Mouse (Mus musculus) erythroid progenitor cell, adult 5-6 weeks (primary cell): ENCODE measurements around the gene Klk7. TPM values are rescaled to one million over a fixed set of nuclear protein-coding genes. Genes with fewer than 3 reads are reported as not detected.

Experiments
- total RNA-seq, 2 experiments: library from RNA; stranded (forward) in 1 of 2; stranded (reverse) in 1 of 2; fragments of 150-400 nt in 1 of 2; fragments of 186-747, 209-891 nt in 1 of 2; gene quantifications; 2 replicates each; pipeline versions ENCODE4 v1.2.3 to v1.2.4; 2015 to 2017; ENCODE audit warnings: low replicate concordance in 2 of 2

The Klk7 gene
- total RNA-seq, 2 experiments from 2014 or later, result not detected

Other genes with a start within 250 kb of the Klk7 start
- not detected in 2 replicates for gene Zfp658, start 249.0 kb upstream of the Klk7 start, total RNA-seq (2015; ENCODE audit: low replicate concordance)
- 0.51 and 0.91 TPM in 2 replicates for gene Zfp658, start 249.0 kb upstream of the Klk7 start, total RNA-seq (2017; ENCODE audit: low replicate concordance)
- gene Zfp719, start 231.7 kb upstream of the Klk7 start, total RNA-seq (2015; ENCODE audit: low replicate concordance), result 0.84 and 2.9 TPM in 2 replicates
- 0.15 and 5.5 TPM in 2 replicates for gene Zfp719, start 231.7 kb upstream of the Klk7 start, total RNA-seq (2017; ENCODE audit: low replicate concordance)
- not detected in 2 replicates for gene Zfp819, start 204.1 kb upstream of the Klk7 start, total RNA-seq (2015; ENCODE audit: low replicate concordance)
- gene Zfp819, start 204.1 kb upstream of the Klk7 start, total RNA-seq (2017; ENCODE audit: low replicate concordance), result not detected in 2 replicates
- not detected in 2 replicates for gene Ceacam18, start 176.6 kb upstream of the Klk7 start, total RNA-seq (2015; ENCODE audit: low replicate concordance)
- gene Ceacam18, start 176.6 kb upstream of the Klk7 start, total RNA-seq (2017; ENCODE audit: low replicate concordance), result not detected in 2 replicates
- gene Siglece, start 151.1 kb upstream of the Klk7 start, total RNA-seq (2015; ENCODE audit: low replicate concordance), result 5.8 and 7.1 TPM in 2 replicates
- gene Siglece, start 151.1 kb upstream of the Klk7 start, total RNA-seq (2017; ENCODE audit: low replicate concordance), result 3.9 and 8.8 TPM in 2 replicates
- gene Ctu1, start 139.3 kb upstream of the Klk7 start, total RNA-seq (2015; ENCODE audit: low replicate concordance), result 2.1 and 3.2 TPM in 2 replicates
- gene Ctu1, start 139.3 kb upstream of the Klk7 start, total RNA-seq (2017; ENCODE audit: low replicate concordance), result 0.51 TPM in 1 of 2 replicates, not detected in the other
- not detected in 2 replicates for gene Klk14, start 120.9 kb upstream of the Klk7 start, total RNA-seq (2015; ENCODE audit: low replicate concordance)
- gene Klk14, start 120.9 kb upstream of the Klk7 start, total RNA-seq (2017; ENCODE audit: low replicate concordance), result not detected in 2 replicates
- not detected in 2 replicates for gene Klk13, start 98.7 kb upstream of the Klk7 start, total RNA-seq (2015; ENCODE audit: low replicate concordance)
- not detected in 2 replicates for gene Klk13, start 98.7 kb upstream of the Klk7 start, total RNA-seq (2017; ENCODE audit: low replicate concordance)
- not detected in 2 replicates for gene Klk12, start 42.4 kb upstream of the Klk7 start, total RNA-seq (2015; ENCODE audit: low replicate concordance)
- not detected in 2 replicates for gene Klk12, start 42.4 kb upstream of the Klk7 start, total RNA-seq (2017; ENCODE audit: low replicate concordance)
- gene Klk11, start 36.7 kb upstream of the Klk7 start, total RNA-seq (2015; ENCODE audit: low replicate concordance), result not detected in 2 replicates
- gene Klk11, start 36.7 kb upstream of the Klk7 start, total RNA-seq (2017; ENCODE audit: low replicate concordance), result not detected in 2 replicates
- gene Klk10, start 30.3 kb upstream of the Klk7 start, total RNA-seq (2015; ENCODE audit: low replicate concordance), result not detected in 2 replicates
- gene Klk10, start 30.3 kb upstream of the Klk7 start, total RNA-seq (2017; ENCODE audit: low replicate concordance), result not detected in 2 replicates
- not detected in 2 replicates for gene Klk9, start 19.4 kb upstream of the Klk7 start, total RNA-seq (2015; ENCODE audit: low replicate concordance)
- not detected in 2 replicates for gene Klk9, start 19.4 kb upstream of the Klk7 start, total RNA-seq (2017; ENCODE audit: low replicate concordance)
- not detected in 2 replicates for gene Klk8, start 13.7 kb upstream of the Klk7 start, total RNA-seq (2015; ENCODE audit: low replicate concordance)
- not detected in 2 replicates for gene Klk8, start 13.7 kb upstream of the Klk7 start, total RNA-seq (2017; ENCODE audit: low replicate concordance)
- not detected in 2 replicates for gene Klk6, start 13.2 kb downstream of the Klk7 start, total RNA-seq (2015; ENCODE audit: low replicate concordance)
- not detected in 2 replicates for gene Klk6, start 13.2 kb downstream of the Klk7 start, total RNA-seq (2017; ENCODE audit: low replicate concordance)
- gene Klk5, start 30.7 kb downstream of the Klk7 start, total RNA-seq (2015; ENCODE audit: low replicate concordance), result not detected in 2 replicates
- gene Klk5, start 30.7 kb downstream of the Klk7 start, total RNA-seq (2017; ENCODE audit: low replicate concordance), result not detected in 2 replicates
- gene Klk4, start 69.9 kb downstream of the Klk7 start, total RNA-seq (2015; ENCODE audit: low replicate concordance), result not detected in 2 replicates
- gene Klk4, start 69.9 kb downstream of the Klk7 start, total RNA-seq (2017; ENCODE audit: low replicate concordance), result not detected in 2 replicates
- gene Klk15, start 122.4 kb downstream of the Klk7 start, total RNA-seq (2015; ENCODE audit: low replicate concordance), result not detected in 2 replicates
- not detected in 2 replicates for gene Klk15, start 122.4 kb downstream of the Klk7 start, total RNA-seq (2017; ENCODE audit: low replicate concordance)
- gene Klk1b8, start 139.4 kb downstream of the Klk7 start, total RNA-seq (2015; ENCODE audit: low replicate concordance), result not detected in 2 replicates
- gene Klk1b8, start 139.4 kb downstream of the Klk7 start, total RNA-seq (2017; ENCODE audit: low replicate concordance), result not detected in 2 replicates
- not detected in 2 replicates for gene Klk1b1, start 155.5 kb downstream of the Klk7 start, total RNA-seq (2015; ENCODE audit: low replicate concordance)
- gene Klk1b1, start 155.5 kb downstream of the Klk7 start, total RNA-seq (2017; ENCODE audit: low replicate concordance), result not detected in 2 replicates
- not detected in 2 replicates for gene Klk1b9, start 164.8 kb downstream of the Klk7 start, total RNA-seq (2015; ENCODE audit: low replicate concordance)
- not detected in 2 replicates for gene Klk1b9, start 164.8 kb downstream of the Klk7 start, total RNA-seq (2017; ENCODE audit: low replicate concordance)
- not detected in 2 replicates for gene Klk1b11, start 184.6 kb downstream of the Klk7 start, total RNA-seq (2015; ENCODE audit: low replicate concordance)
- not detected in 2 replicates for gene Klk1b11, start 184.6 kb downstream of the Klk7 start, total RNA-seq (2017; ENCODE audit: low replicate concordance)
- not detected in 2 replicates for gene Klk1b26, start 200.9 kb downstream of the Klk7 start, total RNA-seq (2015; ENCODE audit: low replicate concordance)
- not detected in 2 replicates for gene Klk1b26, start 200.9 kb downstream of the Klk7 start, total RNA-seq (2017; ENCODE audit: low replicate concordance)
- not detected in 2 replicates for gene Klk1b27, start 241.0 kb downstream of the Klk7 start, total RNA-seq (2015; ENCODE audit: low replicate concordance)
- gene Klk1b27, start 241.0 kb downstream of the Klk7 start, total RNA-seq (2017; ENCODE audit: low replicate concordance), result not detected in 2 replicates